Mouse (Mus musculus) ovary, adult 18-20 months (tissue): Measurements from ENCODE around the gene Epc2.
A peak's percentile ranks its signal among the peaks of the same experiment; 100 is the strongest.

Experiments
- DNase-seq: peaks from one replicate; pipeline ENCODE4 v3.0.0; 2022; ENCODE audit warnings: low spot score, mixed read lengths

Epc2 gene

GRCm38 (mm10) chr2:49450931-49451636, at the start of gene Epc2:
Gene Epc2, plus strand, starts transcription at chr2:49451486.
- DNase-seq = peak; percentile 75

- DNase-seq = no peak
Measured at GRCm38 (mm10) chr2:49405954-49406353, 45.3 kb upstream of the Epc2 start.

- no peak for DNase-seq
Measured at GRCm38 (mm10) chr2:49411685-49412084, 39.6 kb upstream of the Epc2 start.

- no peak for DNase-seq
Measured at GRCm38 (mm10) chr2:49412576-49412975, 38.7 kb upstream of the Epc2 start.

- DNase-seq = no peak
Measured at GRCm38 (mm10) chr2:49415868-49416267, 35.4 kb upstream of the Epc2 start.

- DNase-seq = no peak
Measured at GRCm38 (mm10) chr2:49417018-49417604, 34.2 kb upstream of the Epc2 start.

- DNase-seq = no peak
Measured at GRCm38 (mm10) chr2:49420396-49420795, 30.9 kb upstream of the Epc2 start.

- no peak for DNase-seq
Measured at GRCm38 (mm10) chr2:49423857-49424256, 27.4 kb upstream of the Epc2 start.

GRCm38 (mm10) chr2:49424788-49425187, 26.5 kb upstream of the Epc2 start:
- no peak for DNase-seq

- DNase-seq = no peak
Measured at GRCm38 (mm10) chr2:49426175-49426574, 25.1 kb upstream of the Epc2 start.

GRCm38 (mm10) chr2:49431015-49431414, 20.3 kb upstream of the Epc2 start:
- no peak for DNase-seq

- DNase-seq = no peak
Measured at GRCm38 (mm10) chr2:49433211-49433610, 18.1 kb upstream of the Epc2 start.

- no peak for DNase-seq
Measured at GRCm38 (mm10) chr2:49446238-49446637, 5.0 kb upstream of the Epc2 start.

GRCm38 (mm10) chr2:49447586-49448475, 3.5 kb upstream of the Epc2 start:
- no peak for DNase-seq

GRCm38 (mm10) chr2:49450467-49450866, 819 bp upstream of the Epc2 start:
- no peak for DNase-seq

GRCm38 (mm10) chr2:49451637-49452211, 438 bp downstream of the Epc2 start:
- DNase-seq = peak; percentile 83

- peak; percentile 35 for DNase-seq
Measured at GRCm38 (mm10) chr2:49452451-49453081, 1.3 kb downstream of the Epc2 start.

GRCm38 (mm10) chr2:49457797-49458196, 6.5 kb downstream of the Epc2 start:
- no peak for DNase-seq

- DNase-seq = no peak
Measured at GRCm38 (mm10) chr2:49465672-49466222, 14.5 kb downstream of the Epc2 start.

GRCm38 (mm10) chr2:49467038-49467437, 15.8 kb downstream of the Epc2 start:
- DNase-seq = no peak

- no peak for DNase-seq
Measured at GRCm38 (mm10) chr2:49471188-49471587, 19.9 kb downstream of the Epc2 start.
